Mouse (Mus musculus): ENCODE measurements at regions not wholly inside any gene's neighbourhood (a gene's known extent, or its start where the extent isn't known, plus 50 kb on each side); places are given as distances from the start of the nearest gene placed in this dataset.

DNA sequence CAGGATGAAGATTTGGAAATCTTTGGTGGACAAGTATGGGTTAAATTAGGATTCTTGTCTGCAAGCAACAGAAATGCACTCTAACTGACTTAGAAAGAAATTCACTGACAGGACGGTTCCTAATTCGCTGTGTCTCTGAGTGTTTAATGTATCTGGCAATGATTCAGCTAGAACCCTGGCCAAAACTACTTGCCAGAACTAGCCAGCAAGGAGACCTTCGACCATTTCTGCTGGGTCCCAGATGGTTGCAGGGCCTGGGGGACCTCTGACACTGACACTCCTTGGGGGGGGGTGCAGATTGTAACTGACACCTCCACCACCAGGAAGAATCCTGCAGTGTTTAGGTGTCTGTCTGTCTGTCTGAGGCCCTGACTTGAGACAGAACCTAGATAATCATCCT, 172.1 kb upstream of the Kit start:
- Histone ChIP-seq H3K27ac (ENCODE audit: control insufficient read depth, low read depth, low read length) (no peak overlapping the region), H3K9me3 (replicated peaks; ENCODE audit: insufficient read depth, low read length) (no peaks in the 10 kb centered on the region), H3K79me2 (ENCODE audit: control insufficient read depth, insufficient read depth, low read length, poor library complexity) (no peaks in the 10 kb centered on the region), H3K4me1 (ENCODE audit: control insufficient read depth in 1 of 2, insufficient read depth in 2 of 2, low read length in 2 of 2) (no peaks in the 10 kb centered on the region), H3K36me3 (ENCODE audit: control insufficient read depth in 1 of 2, insufficient read depth in 2 of 2, low read length in 2 of 2) (no peaks in the 10 kb centered on the region), H3K27me3 (ENCODE audit: control insufficient read depth in 1 of 2, insufficient read depth in 2 of 2, low read length in 2 of 2) (no peaks in the 10 kb centered on the region; a peak in 1 of 4 replicates), H3K9ac (ENCODE audit: control insufficient read depth, low read depth, low read length, poor library complexity, severe bottlenecking) (no peak overlapping the region), H3K4me3 (ENCODE audit: control insufficient read depth in 1 of 2, insufficient read depth in 1 of 2, low read depth in 2 of 2, low read length in 2 of 2) (no peak overlapping the region)
- no peak for DNase-seq (ENCODE audit: low read depth, low spot score)
- TF ChIP-seq ZC3H11A (IDR thresholded peaks at IDR 0.05; ENCODE audit: low read depth, low read length) (no peak), CTCF (IDR thresholded peaks at IDR 0.05 in 2 of 3, conservative IDR thresholded peaks at IDR 0.05 in 1 of 3; ENCODE audit: control insufficient read depth in 1 of 3, insufficient read depth in 1 of 3, low read depth in 2 of 3, low read length in 3 of 3, poor library complexity in 1 of 3, severe bottlenecking in 1 of 3) (no peak), HCFC1 (IDR thresholded peaks at IDR 0.05; ENCODE audit: low read depth, low read length) (no peak), MAZ (IDR thresholded peaks at IDR 0.05; ENCODE audit: low read depth, low read length) (no peak), GATA1 (IDR thresholded peaks at IDR 0.05; ENCODE audit: low read depth, low read length) (no peak), TBP (IDR thresholded peaks at IDR 0.05; ENCODE audit: low read depth, low read length) (no peak), POLR2AphosphoS2 (IDR thresholded peaks at IDR 0.05; ENCODE audit: low read length) (no peak), MAFK (IDR thresholded peaks at IDR 0.05; ENCODE audit: borderline replicate concordance, low read depth, low read length) (no peak), MAX (IDR thresholded peaks at IDR 0.05; ENCODE audit: low read length) (no peak), ELF1 (IDR thresholded peaks at IDR 0.05; ENCODE audit: low read depth, low read length) (no peak), JUND (IDR thresholded peaks at IDR 0.05; ENCODE audit: low read depth, low read length) (no peak), ZNF384 (IDR thresholded peaks at IDR 0.05; ENCODE audit: low read depth, low read length) (no peak)

DNA sequence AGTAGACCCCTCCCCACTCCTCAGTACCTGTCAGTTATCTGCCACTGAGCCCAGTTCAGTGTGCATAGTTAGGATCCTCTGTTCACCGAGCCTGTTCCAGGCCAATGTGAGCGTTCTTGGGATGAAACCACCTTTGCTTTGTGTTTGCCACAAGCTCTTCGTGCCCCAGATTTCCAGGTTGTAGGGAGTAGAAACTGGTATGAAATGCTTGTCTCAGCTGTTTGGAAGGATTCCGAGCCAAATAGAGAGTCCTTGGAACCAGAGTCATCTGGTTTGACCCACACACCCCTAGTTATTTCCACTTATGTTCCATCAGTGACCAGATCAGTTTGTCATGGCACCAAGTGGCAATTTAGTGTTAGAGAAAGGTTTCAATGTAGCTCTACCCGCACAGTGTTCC, 171.2 kb upstream of the Kit start:
- H3K4me1 ChIP-seq (ENCODE audit: control insufficient read depth in 1 of 2, insufficient read depth in 2 of 2, low read length in 2 of 2): no peaks in the 10 kb centered on the region
- no peaks in the 10 kb centered on the region; a peak in 1 of 4 replicates for H3K27me3 ChIP-seq (ENCODE audit: control insufficient read depth in 1 of 2, insufficient read depth in 2 of 2, low read length in 2 of 2)
- no peaks in the 10 kb centered on the region for H3K9me3 ChIP-seq (replicated peaks; ENCODE audit: insufficient read depth, low read length)
- H3K79me2 ChIP-seq (ENCODE audit: control insufficient read depth, insufficient read depth, low read length, poor library complexity): no peaks in the 10 kb centered on the region
- no peak for DNase-seq (ENCODE audit: low read depth, low spot score)
- H3K27ac ChIP-seq (ENCODE audit: control insufficient read depth, low read depth, low read length): no peak overlapping the region
- TF ChIP-seq RAD21 (IDR thresholded peaks at IDR 0.05; ENCODE audit: low read depth, low read length) (no peak), MAFK (IDR thresholded peaks at IDR 0.05; ENCODE audit: borderline replicate concordance, low read depth, low read length) (no peak), TCF12 (IDR thresholded peaks at IDR 0.05; ENCODE audit: low read depth, low read length) (no peak), MAZ (IDR thresholded peaks at IDR 0.05; ENCODE audit: low read depth, low read length) (no peak), ELF1 (IDR thresholded peaks at IDR 0.05; ENCODE audit: low read depth, low read length) (no peak), KAT2A (conservative IDR thresholded peaks at IDR 0.05; ENCODE audit: low read depth, low read length) (no peak), ZKSCAN1 (IDR thresholded peaks at IDR 0.05; ENCODE audit: low read depth, low read length) (no peak), JUND (IDR thresholded peaks at IDR 0.05; ENCODE audit: low read depth, low read length) (no peak)
- H3K9ac ChIP-seq (ENCODE audit: control insufficient read depth, low read depth, low read length, poor library complexity, severe bottlenecking): no peak overlapping the region
- H3K4me3 ChIP-seq (ENCODE audit: control insufficient read depth in 1 of 2, insufficient read depth in 1 of 2, low read depth in 2 of 2, low read length in 2 of 2): no peak overlapping the region
- H3K36me3 ChIP-seq (ENCODE audit: control insufficient read depth in 1 of 2, insufficient read depth in 2 of 2, low read length in 2 of 2): no peaks in the 10 kb centered on the region

Measured in MEL (cell line).